Mouse (Mus musculus): Measurements from ENCODE around the gene Klhl11.

Klhl11 gene

DNA sequence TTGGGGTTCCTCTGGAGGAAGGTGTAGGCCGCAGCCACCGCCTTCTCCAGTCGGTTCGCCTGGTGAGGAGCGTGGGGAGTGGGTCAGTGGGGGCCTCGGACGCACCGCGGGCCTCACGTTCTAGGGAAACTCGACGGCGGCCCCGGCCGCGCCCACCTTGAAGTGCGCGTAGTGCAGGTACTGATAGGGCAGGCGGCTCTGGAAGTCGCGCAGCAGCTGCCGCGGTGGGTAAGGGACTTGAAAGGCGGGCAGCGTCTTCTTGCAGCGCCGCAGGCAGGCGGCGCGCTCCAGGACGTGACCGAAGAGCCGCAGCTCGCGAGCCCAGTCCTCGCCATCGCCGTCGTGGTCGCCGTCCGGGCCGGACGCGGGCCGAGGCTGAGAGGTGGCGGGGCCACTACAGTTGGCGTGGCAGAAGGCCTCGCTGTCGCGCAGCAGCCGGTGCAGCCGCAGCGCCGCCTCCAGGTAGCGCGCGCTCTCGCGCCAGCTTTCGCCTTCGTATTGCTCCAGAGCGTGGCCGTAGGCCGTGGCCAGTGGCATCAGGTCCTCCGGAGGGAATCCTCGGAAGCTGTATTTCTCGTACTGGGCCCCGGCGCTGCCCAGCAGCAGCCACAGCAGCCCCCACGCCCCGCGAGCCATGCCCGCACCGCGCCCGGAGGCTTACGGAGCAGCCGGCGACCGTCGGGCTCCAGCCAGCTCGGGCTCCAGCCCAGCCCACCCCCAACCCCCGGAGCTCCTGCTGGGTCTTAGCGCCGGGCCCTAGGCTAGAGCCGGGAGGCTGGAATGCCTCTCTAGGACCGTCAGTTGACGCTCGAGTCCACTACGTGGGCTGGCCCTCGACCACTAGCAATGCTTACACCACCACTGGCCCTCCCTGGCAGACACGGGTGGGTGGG lies 58.3 kb downstream of the Klhl11 start, which contains the start of gene P3h4:
Gene P3h4, minus strand, starts transcription at position 816 of the 893 bp plus-strand sequence.
- DNase-seq (ENCODE audit: low read depth in 2 of 2, low spot score in 2 of 2), result peak; percentile 34 to 51

DNA sequence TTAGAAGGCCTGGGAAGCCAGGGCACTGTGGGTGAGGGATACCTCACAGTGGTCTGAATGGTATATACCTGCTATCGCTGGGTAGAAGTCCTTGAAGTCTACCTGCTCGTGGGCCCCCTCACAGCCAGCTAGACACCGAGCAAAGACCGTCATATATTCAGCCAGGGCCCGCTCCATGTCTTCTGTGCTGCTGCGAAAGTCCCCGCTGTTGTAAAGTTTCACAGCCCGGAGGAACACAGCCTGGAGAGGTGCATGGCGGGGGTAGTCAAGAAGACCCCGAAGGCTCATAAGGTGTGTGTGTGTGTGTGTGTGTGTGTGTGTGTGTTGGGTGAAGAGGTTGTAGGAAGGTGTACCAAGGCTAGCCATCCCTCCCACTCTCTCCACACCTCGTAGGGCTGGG lies 59.0 kb downstream of the Klhl11 start:
- DNase-seq (ENCODE audit: low read depth in 2 of 2, low spot score in 2 of 2), result no peak
